Mouse (Mus musculus): ENCODE data around the gene Adamtsl5. TPM values are rescaled to one million over a fixed set of nuclear protein-coding genes. Genes with fewer than 3 reads are reported as not detected.

Adamtsl5 gene
- polyA plus RNA-seq (2015; fragmentation: Nextera tagmentation; extraction: Ambion mirVana), result 0.67 and 0.79 TPM in 2 replicates

DNA sequence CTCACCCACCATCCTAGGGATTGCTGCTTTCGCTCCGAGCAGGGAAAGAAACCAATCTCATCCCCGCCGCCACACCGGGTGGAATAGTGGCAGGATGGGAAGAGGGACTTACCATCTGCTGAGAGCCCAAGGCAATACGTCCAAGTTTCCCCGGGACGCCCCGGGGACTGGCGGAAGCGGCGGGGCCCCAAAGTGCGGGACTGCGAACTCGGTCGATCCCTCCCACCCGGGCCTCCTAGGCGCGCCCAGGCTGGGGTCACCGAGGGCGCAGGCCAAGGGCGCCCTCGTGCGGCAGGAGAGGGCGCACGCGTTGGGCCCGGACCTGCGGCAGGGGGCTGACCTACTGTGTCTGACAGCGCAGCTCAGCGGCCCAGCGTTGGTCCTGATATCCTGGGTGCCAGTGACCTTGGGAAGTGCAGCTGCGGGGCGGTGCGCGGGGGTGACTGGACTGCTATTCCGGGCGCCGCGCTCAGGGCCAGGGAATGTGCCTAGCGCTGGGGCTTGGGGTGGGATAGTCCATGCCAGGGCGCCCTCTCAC lies at the start of gene Adamtsl5:
TSS of gene Adamtsl5 (minus strand) at position 169 of the 538 bp plus-strand sequence.
- H3K27ac ChIP-seq, result no peak within 1 kb of the TSS
- no peak within 1 kb of the TSS for H3K9ac ChIP-seq
- under 1% methylated on average over 40 of the region's 42 CpGs for WGBS
- peak within 1 kb of the TSS; percentile 2 for H3K4me2 ChIP-seq
- no peaks in the 10 kb centered on the region for H3K36me3 ChIP-seq (replicated peaks)
- H3K9me3 ChIP-seq, result no peaks in the 10 kb centered on the region
- peaks cover 95% of the 10 kb centered on the region for H3K27me3 ChIP-seq (replicated peaks)
- ATAC-seq (replicated peaks), result no peak
- peaks cover 14% of the 10 kb centered on the region for H3K4me1 ChIP-seq
- H3K4me3 ChIP-seq, result no peak within 1 kb of the TSS

DNA sequence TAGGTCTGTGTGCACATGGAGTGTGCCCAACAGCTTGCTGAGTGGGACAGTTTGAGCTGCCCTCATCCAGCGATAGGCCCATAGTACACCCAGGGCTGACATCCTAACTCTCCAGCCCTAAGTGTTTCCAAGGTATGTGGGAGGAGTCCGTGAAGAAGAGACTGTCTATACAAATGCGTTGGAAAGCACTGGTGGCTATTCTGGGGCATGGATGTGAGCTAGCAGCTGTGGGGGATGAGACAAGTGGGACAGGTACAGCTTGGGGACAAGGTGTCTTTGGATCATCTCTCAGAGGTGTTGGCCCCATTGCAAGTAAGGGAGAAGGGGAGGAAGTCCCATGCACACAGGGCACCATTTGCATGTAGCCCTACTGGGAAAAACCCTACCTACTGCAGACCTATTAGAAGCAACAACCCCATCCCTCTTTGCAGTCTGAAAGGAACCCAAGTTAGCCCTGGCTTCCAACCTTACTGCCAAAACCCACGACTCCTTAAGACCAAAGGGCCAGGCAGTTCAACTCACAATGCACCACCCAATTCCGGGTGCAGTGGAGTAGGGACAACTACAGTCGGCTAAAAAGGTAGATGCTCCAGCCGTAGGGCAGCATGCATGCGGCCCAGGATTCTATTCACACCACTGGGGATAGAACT lies 49.4 kb upstream of the Adamtsl5 start:
- Histone ChIP-seq H3K4me1 (peaks cover 30% of the 10 kb centered on the region), H3K4me2 (peak overlapping the region; percentile 83), H3K27me3 (replicated peaks) (no peaks in the 10 kb centered on the region), H3K36me3 (replicated peaks) (peaks cover 35% of the 10 kb centered on the region), H3K27ac (peak overlapping the region; percentile 99), H3K9me3 (no peaks in the 10 kb centered on the region), H3K4me3 (peak overlapping the region; percentile 69), H3K9ac (peak overlapping the region; percentile 74)
- no peak for ATAC-seq (replicated peaks)
- 39% methylated on average over 8 of the region's 8 CpGs for WGBS

DNA sequence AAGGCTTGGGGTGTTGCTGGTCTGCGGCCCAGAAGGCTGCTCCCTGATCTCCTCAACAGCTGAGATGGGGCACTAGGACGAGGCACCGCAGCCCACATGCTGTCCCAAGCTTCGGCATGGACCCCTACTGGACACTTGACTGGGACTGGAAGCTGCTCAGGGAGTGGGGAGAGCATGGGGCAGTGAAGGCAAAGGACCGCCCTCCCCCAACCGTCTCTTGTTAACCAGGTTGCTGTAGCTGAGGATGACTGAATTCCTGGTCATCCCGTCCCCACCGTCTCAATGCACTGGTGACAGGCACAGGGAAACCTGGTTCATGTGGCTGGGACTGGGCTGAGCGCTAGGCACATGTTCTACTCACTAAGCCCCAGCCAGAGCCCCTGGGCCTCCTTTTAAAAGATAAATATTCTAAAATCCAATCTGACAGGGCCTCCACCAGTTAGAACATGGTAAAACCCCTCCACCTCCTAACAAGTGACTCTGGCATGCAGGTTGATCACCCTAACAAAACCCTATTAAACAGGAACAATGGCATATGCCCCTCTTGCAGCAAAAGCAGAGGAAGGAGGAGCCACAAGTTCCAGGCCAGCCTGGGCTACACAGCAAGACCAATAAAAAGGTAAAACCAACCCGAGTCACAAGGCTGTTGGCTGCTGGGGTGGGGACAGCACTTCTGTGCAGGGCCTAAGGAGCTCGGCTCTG lies 48.8 kb upstream of the Adamtsl5 start:
- Histone ChIP-seq H3K4me2 (peak overlapping the region; percentile 83), H3K27me3 (replicated peaks) (no peaks in the 10 kb centered on the region), H3K9ac (peak overlapping the region; percentile 74; the same call in 1 of the 2 replicates), H3K27ac (peak overlapping the region; percentile 99), H3K4me3 (peak overlapping the region; percentile 69), H3K36me3 (replicated peaks) (peaks cover 37% of the 10 kb centered on the region), H3K9me3 (no peaks in the 10 kb centered on the region), H3K4me1 (peaks cover 30% of the 10 kb centered on the region)
- no peak for ATAC-seq (replicated peaks)
- WGBS, result 91% methylated on average over 11 of the region's 11 CpGs

DNA sequence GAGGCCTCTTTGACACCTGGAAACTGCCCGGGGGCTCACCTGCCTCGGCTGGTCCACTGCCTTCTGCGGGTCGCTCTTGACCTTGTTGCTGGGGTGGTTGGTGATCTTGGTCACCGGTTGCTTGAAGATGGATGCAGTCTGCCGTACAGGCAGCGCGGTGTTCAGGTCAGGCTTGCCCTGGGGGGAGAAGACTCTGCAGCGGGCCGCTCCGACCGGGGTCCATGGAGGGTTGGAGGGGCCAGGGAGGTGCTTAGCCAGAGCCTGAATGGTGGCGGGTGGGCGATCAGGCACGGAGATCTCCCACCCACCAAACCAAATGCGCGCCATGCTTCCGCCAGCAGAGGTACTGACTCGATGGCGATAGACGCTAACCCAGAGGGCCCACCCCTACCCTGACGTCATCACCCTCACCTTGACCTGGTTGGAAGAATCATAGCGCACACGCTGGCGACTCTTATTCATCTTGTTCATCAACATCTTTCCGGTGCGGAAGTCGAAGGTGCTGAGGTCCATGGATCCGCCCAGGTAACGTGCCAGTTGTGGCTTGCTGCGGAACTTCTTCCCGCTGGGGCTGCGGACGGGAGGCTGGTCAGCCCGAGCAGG lies 46.9 kb upstream of the Adamtsl5 start:
- no peaks in the 10 kb centered on the region for H3K27me3 ChIP-seq (replicated peaks)
- no peak for ATAC-seq (replicated peaks)
- 96% methylated on average over 35 of the region's 35 CpGs for WGBS
- H3K27ac ChIP-seq, result no peak overlapping the region
- peaks cover 40% of the 10 kb centered on the region for H3K36me3 ChIP-seq (replicated peaks)
- H3K9ac ChIP-seq, result no peak overlapping the region
- no peak overlapping the region for H3K4me2 ChIP-seq
- no peaks in the 10 kb centered on the region for H3K9me3 ChIP-seq
- H3K4me3 ChIP-seq, result no peak overlapping the region
- H3K4me1 ChIP-seq, result peaks cover 18% of the 10 kb centered on the region

- Histone ChIP-seq H3K36me3 (replicated peaks) (peaks cover 40% of the 10 kb centered on the region), H3K9ac (no peak overlapping the region), H3K4me3 (no peak overlapping the region), H3K4me2 (no peak overlapping the region), H3K9me3 (no peaks in the 10 kb centered on the region), H3K27ac (no peak overlapping the region), H3K27me3 (replicated peaks) (no peaks in the 10 kb centered on the region), H3K4me1 (peaks cover 20% of the 10 kb centered on the region)
- WGBS, result 94% methylated on average over 5 of the region's 5 CpGs
- ATAC-seq (replicated peaks), result no peak
Observed at GRCm38 (mm10) chr10:80392687-80393086, 44.5 kb upstream of the Adamtsl5 start.

- no peak overlapping the region for H3K9ac ChIP-seq
- peaks cover 39% of the 10 kb centered on the region for H3K36me3 ChIP-seq (replicated peaks)
- WGBS, result 86% methylated on average over 9 of the region's 9 CpGs
- no peak overlapping the region for H3K4me2 ChIP-seq
- no peak for ATAC-seq (replicated peaks)
- no peak overlapping the region for H3K27ac ChIP-seq
- no peaks in the 10 kb centered on the region for H3K27me3 ChIP-seq (replicated peaks)
- peaks cover 8% of the 10 kb centered on the region for H3K4me1 ChIP-seq
- no peaks in the 10 kb centered on the region for H3K9me3 ChIP-seq
- no peak overlapping the region for H3K4me3 ChIP-seq
Observed at GRCm38 (mm10) chr10:80390697-80391096, 42.5 kb upstream of the Adamtsl5 start.

DNA sequence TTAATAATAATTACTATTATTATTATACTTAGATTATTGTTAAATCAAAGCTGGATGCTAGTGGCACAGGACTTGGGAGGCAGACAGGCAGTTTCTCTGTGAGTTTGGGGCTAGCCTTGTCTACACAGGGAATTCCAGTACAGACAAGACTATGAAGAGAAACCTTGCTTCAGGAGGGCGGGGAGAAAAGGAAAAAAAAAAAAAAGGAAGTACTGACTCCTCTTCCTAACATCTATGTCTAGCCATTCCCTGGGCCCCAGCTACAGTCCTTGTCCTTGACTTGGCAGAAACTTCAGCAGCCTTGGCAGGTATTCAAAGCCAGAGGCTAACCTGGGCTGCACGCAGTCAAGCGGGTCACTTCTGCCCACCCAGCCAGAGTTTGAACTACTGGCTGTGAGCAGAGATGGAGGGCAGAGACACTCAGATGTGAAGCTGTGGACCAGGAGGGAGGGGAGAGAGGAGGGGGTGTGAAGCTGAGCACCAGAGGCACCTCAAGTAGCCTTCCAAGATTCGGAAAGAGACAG lies 41.0 kb upstream of the Adamtsl5 start:
- ATAC-seq (replicated peaks), result no peak
- no peak overlapping the region for H3K4me2 ChIP-seq

DNA sequence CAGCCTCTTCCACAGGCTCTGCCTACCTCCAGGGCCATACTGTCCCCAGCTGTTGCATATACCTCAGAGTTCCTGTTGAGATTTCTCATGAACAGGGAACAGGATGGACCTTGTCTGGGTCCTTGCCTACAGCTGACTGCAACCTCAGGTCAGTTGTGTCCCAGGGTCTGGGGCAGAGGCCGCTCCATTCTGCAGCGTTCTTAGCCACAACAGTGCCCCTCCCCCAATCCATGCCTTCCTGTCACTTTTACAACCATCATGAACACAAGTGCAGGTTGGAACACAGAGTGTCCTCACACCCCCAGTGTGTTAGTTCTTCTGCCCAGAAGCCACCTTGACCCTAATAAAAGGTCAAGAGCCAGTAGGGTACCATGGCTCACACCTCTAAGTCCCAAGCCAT lies 40.5 kb upstream of the Adamtsl5 start:
- H3K36me3 ChIP-seq (replicated peaks), result peaks cover 23% of the 10 kb centered on the region
- H3K4me3 ChIP-seq, result peak overlapping the region; percentile 95; the same call in 1 of the 2 replicates
- peaks cover 22% of the 10 kb centered on the region for H3K4me1 ChIP-seq
- no peak overlapping the region for H3K27ac ChIP-seq
- no peak for ATAC-seq (replicated peaks)
- H3K9ac ChIP-seq, result 0 out of 2 replicates have a peak overlapping the region, but pooled peaks have one; percentile 76
- no peaks in the 10 kb centered on the region for H3K27me3 ChIP-seq (replicated peaks)
- H3K9me3 ChIP-seq, result no peaks in the 10 kb centered on the region
- 42% methylated on average over 2 of the region's 2 CpGs for WGBS
- peak overlapping the region; percentile 97; the same call in 1 of the 2 replicates for H3K4me2 ChIP-seq

More for the DNA sequence above, 41.0 kb upstream of the Adamtsl5 start:
- Histone ChIP-seq H3K27ac (no peak overlapping the region), H3K9ac (no peak overlapping the region), H3K9me3 (no peaks in the 10 kb centered on the region), H3K36me3 (replicated peaks) (peaks cover 28% of the 10 kb centered on the region), H3K4me1 (peaks cover 17% of the 10 kb centered on the region), H3K4me3 (no peak overlapping the region), H3K27me3 (replicated peaks) (no peaks in the 10 kb centered on the region)
- 88% methylated on average over 4 of the region's 4 CpGs for WGBS

- ATAC-seq (replicated peaks), result peak; percentile 31
- WGBS, result 0% methylated on average over 20 of the region's 61 CpGs
- Histone ChIP-seq H3K4me2 (peak within 1 kb of the TSS; percentile 97), H3K9me3 (no peaks in the 10 kb centered on the region), H3K36me3 (replicated peaks) (peaks cover 17% of the 10 kb centered on the region), H3K27ac (peak within 1 kb of the TSS; percentile 96), H3K4me1 (peaks cover 34% of the 10 kb centered on the region), H3K27me3 (replicated peaks) (no peaks in the 10 kb centered on the region), H3K9ac (peak within 1 kb of the TSS; percentile 99), H3K4me3 (peak within 1 kb of the TSS; percentile 95)
Observed at GRCm38 (mm10) chr10:80387522-80387959, 39.3 kb upstream of the Adamtsl5 start, which contains the start of gene Mex3d. Gene Mex3d (minus strand): TSS chr10:80387659.

DNA sequence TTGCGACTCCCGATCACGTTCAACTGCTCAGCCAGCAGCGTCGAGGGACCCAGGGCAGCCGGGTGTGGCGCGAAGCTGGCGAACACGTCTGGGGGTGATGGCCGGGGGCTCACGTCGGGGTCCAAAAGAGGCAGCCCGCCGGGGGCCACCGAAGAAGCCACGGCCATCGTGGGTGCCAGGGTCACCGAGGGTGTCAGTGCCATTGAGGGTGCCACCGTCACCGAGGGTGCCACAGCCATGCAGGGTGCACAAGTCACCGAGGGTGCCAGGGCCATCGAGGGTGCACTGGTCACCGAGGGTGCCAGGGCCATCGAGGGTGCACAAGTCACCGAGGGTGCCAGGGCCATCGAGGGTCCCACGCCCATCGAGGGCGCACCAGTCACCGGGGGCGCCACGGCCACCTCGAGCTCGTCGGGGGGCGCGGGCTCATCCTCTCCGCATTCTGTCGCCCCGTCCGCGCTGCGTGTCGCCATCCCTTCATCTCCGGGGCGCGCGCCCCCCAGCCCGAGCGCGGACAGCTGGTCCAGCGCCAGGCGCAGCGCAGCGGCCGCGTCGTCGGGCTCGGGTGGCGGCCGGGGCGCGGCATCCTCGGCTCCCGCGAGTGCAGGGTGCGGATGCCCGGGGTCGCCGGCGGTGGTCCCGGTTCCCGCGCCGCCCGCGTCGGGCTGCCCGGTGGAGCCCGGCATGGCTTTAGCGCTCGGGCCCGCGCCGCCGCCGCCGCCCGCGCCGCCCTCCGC lies 38.7 kb upstream of the Adamtsl5 start:
- H3K27ac ChIP-seq, result peak overlapping the region; percentile 96
- peak overlapping the region; percentile 95 for H3K4me3 ChIP-seq
- no peaks in the 10 kb centered on the region for H3K9me3 ChIP-seq
- 0% methylated on average over 46 of the region's 94 CpGs for whole genome bisulfite sequencing
- H3K9ac ChIP-seq, result peak overlapping the region; percentile 99
- H3K4me1 ChIP-seq, result peaks cover 37% of the 10 kb centered on the region
- H3K27me3 ChIP-seq (replicated peaks), result no peaks in the 10 kb centered on the region
- H3K4me2 ChIP-seq, result peak overlapping the region; percentile 69
- H3K36me3 ChIP-seq (replicated peaks), result peaks cover 17% of the 10 kb centered on the region
- no peak for ATAC-seq (replicated peaks)
